Mouse (Mus musculus): Measurements from ENCODE around the gene Tmem63b.
"Not testable (repeated sequence)": the region's sequence is repeated elsewhere in the genome, so short reads cannot be mapped to it uniquely, and the experiment has no call there.

The Tmem63b gene

DNA sequence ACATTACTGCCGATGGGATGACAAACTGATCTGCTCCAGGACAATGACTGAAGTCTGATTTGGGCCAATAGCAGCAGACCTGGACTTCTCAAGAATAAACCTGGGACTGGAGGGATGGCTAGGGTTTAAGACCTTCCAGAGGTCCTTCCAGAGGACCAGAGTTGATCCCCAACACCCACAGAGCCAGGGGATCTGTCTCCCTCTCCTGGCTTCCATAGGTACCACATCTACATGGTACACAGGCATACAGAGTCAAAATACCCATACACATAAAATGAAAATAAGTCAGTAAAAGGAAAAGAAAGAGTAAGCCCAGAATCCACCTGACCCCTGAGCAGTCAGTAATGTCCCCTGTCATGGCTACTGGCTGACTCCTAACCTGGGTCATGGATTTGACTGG is 14.9 kb downstream of the Tmem63b start:
- no peak for DNase-seq (ENCODE audit: low spot score)

DNA sequence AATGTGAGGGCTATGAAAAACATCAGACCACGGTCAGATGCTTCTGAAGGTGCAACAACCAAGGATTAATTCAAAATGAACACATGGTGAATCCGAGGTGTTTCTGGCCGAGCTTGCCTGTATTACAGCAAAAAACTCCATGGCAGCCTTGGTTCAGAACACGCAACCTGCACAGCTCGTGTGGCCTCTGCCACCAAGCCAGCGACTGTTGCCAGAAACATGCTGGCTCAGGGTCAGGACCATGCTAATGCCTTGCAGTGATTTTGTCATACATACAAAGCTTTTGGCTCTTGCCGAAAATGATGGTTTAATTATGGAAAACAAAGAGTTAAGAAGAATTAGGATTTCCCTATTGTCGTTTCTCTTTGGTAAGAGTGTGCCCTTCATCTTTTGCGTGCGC is 18.7 kb downstream of the Tmem63b start:
- no peak for DNase-seq (ENCODE audit: low spot score)

DNA sequence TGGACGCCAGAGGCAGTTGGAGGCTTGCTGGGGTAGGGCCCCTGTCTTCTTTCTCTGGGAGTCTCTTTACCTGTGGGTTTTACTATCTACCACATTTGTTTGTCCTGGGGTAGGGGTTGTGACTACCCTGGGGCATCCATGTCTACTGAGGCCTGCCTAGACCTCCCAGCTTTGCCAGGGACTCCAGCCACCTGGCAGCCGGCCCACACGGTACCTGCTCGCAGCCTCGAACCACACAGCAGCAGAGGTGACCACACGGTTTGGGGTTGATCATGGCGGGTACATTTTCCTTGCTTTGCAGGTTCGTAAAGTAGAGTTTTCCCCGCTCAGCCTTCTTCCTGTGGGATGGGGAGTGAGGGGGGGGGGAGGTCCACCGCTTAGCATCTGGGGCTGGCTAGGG is 19.2 kb downstream of the Tmem63b start:
- no peak for DNase-seq (ENCODE audit: low spot score)

DNA sequence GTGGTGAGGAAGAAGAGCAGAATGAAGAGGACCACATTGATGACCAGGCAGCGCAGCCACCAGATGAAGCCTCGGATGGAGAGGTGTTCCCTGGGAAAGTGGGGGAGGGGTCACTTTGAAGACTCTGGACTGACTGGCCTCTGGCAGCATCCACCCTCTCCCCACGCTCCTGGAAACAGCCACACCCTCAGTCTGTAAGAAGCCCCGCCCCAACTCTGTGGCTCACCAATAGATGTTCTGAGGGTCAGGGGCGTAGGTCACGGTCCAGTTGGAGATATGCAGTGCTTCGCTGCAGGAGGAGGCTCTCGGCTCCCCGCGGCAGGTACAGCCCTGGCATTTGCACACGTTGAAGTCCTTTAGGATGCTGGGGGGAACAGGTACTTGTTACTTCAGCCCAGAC is 20.6 kb downstream of the Tmem63b start:
- DNase-seq (ENCODE audit: low spot score), result no peak

DNA sequence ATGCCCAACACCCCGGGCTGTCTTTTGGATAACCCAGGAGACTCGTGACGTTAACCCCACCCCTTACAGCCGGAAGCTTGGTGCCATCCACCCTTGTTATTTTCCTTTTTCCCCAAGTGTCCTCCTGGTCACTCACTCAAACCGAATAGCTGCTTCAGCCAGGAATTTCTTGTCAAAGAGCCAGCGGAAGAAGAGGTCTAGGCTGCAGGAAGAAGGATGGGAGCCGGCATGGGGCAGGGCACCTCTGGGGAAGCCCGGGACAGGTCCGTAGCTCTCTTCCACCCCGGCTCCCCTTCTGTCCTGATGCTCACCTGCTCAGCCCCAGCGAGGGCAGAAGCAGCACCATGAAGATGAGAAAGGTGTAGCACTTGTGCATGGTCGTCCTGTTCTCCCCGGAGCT is 22.1 kb downstream of the Tmem63b start:
- no peak for DNase-seq (ENCODE audit: low spot score)

DNA sequence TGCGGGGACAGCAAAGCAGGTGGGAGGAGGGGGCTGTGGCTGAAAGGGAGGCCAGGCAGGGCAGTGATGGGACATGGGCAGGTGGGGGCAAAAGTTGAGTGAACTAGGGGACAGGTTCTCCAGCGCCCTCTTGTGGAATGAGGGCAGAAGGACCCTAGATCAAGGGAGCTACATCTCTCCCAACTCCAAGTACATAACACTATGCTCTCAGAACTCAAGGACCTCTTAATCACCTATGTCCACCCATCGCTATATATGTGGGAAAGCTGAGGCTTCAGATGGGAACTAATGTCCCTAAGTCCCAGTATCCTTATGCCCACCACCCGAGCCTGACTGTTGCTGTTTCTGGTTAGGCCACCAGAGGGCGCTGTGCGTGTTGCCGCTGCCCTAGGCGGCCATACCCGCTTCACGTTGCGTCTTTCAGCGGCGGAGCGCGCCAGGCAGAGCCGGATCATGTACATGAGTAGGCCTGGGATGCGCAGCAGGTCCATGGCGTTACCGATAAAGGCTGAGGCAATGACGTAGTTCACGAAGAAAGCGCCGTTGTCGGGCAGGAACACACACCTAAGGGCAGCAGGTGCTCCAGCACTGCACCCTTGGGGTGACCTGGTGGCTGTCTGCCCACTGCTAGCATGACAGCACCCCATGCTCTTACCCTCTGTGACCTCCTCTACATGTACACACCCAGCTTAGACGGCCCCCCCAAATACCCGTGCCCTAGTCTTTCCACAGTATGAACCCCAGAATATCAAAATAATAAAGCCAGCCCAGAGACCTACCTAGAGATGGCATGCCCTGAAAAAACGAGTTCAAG is 23.4 kb downstream of the Tmem63b start:
- DNase-seq (ENCODE audit: low spot score), result peak; percentile 75

GRCm38 (mm10) chr17:45659225-45659624 is 27.5 kb downstream of the Tmem63b start, which contains the start of gene Capn11:
Capn11 (minus strand) TSS chr17:45659325.
- no peak for DNase-seq (ENCODE audit: low spot score)

DNA sequence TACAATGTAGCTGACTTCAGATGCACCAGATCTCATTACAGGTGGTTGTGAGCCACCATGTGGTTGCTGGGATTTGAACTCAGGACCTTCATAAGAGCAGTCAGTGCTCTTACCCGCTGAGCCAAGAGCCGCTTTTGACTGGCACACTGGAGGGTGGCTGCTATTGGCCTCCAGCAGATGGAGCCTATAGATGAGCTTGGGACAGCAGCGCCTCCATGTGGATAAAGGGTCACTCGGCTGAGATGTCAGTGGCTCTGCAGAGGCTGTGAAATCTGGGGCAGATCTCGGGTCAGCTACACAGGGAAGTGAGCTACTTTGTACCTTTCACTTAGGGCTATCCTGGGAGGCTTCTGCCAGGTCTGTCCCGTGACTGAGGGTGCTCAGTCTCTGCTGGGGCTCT is 30.9 kb downstream of the Tmem63b start:
- no peak for DNase-seq (ENCODE audit: low spot score)

DNA sequence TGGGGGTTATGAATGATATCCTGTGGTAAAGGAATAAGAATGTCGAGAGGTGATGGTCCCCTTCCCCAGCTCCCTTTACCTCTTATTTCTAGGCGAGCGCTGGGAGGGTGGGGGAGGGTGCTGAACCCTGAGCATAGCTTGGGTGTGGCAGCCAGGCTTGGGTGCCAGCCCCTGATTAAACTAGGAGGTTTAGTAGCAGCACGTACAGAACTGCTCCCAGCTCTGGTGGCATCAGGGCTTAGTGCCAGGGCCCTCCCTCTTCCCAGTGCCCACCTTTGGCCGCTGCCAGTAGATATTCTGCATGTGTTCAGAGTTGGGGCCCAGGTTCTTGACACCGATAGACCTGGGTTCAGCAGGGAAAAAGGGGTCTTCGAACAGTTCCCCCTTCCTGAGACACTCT is 33.5 kb downstream of the Tmem63b start:
- DNase-seq (ENCODE audit: low spot score), result no peak

GRCm38 (mm10) chr17:45644185-45644584 is 42.5 kb downstream of the Tmem63b start:
- DNase-seq (ENCODE audit: low spot score), result no peak

GRCm38 (mm10) chr17:45642701-45643100 is 44.0 kb downstream of the Tmem63b start:
- peak; percentile 70 for DNase-seq (ENCODE audit: low spot score)

DNA sequence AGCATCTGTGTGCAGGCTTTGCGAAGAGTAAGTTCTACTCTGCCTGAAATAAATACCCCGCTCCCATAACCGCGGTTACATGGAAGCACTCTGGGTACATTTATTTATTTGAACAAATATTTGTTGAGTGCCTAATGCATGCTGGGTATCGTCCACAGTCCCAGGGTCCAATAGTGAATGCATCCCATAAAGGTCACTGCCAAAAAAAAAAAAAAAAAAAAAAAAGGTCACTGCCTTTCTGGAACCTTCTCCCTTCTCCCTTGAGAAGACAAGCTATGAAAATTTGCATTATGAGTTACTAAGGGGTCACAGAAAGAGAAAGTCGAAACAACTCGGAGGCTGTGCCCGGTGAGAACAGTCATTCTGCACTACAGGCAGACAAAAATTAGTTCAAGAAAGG is 44.7 kb downstream of the Tmem63b start:
- no peak for DNase-seq (ENCODE audit: low spot score)

DNA sequence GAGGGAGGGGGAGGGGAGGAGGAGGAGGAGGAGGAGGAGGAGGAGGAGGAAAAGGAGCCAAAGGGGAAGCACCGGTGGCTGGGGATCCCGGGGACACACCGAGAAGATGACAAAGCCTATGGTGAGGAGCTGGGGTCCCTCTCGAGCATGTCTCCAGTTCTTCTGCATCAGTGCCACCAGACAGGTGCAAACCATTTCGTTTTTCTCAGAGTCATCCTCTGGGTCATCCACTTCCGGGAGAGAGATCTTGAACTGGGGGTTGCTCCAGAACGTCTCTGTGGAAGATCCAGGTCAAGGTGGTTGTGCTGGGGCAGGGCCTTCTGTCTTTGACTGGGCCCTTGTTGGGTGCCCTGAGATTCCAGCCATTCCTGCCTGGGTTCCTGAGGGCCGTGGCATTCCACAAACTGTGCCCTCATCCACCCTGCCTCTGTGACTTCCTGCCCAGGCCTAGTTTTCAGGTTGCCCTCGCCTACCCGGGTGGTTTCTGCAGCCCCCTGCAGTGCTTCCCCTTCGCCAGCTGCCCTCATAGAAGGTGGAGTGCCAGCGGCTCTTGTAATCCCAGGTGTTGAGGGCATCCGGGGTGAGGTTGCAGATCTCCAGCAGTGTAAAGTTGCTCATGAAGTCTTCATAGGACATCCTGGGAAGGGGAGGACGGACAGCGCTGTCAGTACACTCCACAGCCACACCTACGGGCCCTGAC is 48.0 kb downstream of the Tmem63b start:
- no peak for DNase-seq (ENCODE audit: low spot score)

DNA sequence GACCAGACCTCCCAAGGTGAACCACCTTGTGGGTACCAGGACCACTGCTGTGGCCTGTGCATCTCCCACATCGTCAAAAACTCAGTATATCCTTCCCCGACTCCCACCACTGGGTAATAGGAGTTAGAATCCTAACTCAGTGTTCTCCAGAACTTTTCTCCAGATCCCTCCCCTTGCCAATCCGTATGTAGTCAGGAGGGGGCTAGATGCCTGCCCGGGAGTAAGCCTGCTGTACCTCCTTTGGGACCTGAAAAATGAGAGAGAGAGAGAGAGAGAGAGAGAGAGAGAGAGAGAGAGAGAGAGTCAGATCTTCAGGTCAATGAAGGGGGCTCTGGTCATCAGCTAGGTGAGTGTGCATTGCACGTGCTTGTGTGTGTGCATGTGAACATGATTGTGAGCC is 52.7 kb downstream of the Tmem63b start:
- no peak for DNase-seq (ENCODE audit: low spot score)

DNA sequence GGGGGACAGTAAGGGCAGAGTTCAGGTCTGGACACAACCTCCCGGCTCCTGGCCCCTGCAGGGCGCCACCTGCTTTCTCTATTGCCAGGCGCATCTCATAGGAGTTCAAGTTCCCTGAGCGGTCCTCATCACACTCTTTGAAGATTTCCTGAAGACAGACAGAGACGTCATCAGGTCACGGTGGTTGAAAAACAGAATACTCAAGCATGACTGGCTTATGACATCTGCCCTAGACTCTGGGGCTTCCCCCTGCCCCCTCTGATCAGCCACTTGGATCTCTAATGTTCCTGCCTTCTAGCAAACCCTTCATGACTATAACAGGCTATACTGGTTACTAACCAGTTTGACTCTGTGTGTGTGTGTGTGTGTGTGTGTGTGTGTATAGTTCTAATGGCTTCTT is 54.8 kb downstream of the Tmem63b start:
- no peak for DNase-seq (ENCODE audit: low spot score)

DNA sequence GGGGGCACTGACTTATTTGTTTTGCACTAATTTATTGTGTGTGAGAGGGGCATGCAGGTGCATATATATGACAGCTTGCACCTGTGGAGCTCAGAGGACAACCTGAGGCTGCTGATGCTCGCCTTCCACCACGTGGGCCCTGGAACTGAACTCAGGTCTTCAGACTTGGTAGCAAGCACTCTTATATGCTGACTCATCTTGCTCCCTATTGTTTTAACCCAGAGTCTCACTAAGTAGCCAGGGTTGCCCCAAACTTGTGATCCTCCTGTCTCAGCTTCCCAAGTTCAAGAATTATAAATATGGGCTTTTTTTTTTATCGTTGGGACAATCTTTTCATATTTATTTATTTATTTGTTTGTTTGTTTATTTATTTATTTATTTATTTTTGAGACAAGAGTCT is 55.7 kb downstream of the Tmem63b start:
- DNase-seq (ENCODE audit: low spot score), result no peak

DNA sequence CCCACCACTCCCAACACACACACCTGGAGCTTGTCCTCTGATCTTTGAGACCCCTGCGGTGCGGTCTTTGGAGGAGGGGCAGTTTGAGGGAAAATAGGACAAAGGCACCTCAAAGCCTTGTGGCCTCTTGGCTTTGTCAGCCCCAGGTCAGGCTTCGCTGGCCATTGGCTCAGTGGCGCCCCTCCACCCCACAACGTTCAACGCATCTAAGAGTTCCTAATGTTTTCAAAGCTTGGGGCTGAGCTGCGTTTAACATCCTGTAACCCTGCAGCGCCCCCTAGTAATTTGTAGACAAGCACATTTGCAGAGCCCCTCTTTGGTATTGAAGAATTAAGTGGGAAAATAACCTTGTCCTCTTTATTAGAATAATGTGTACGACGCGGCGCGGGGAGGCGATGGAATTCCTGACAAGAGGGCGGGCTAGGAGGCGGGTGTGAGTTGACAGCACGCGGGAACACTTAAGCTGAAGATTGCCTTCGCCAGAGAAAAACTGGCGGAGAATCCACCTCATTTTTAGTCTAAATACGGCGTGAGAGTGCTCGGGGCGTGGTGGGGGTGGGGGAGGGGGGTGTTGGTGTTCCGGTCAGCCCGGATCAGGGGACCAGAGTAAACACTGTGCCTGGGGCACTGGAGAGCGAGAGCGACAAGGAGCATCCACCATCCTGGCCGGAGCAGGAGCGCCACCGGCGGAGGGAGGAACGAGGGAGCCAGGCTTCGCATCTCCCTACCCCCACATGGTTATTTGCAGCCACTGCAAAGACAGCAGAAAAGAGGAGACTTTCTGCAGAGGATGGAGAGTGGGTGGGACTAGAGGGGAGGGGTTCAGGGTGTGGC is 56.6 kb downstream of the Tmem63b start:
- peak; percentile 59 for DNase-seq (ENCODE audit: low spot score)

GRCm38 (mm10) chr17:45628885-45629855 is 57.5 kb downstream of the Tmem63b start:
- DNase-seq (ENCODE audit: low spot score), result no peak

DNA sequence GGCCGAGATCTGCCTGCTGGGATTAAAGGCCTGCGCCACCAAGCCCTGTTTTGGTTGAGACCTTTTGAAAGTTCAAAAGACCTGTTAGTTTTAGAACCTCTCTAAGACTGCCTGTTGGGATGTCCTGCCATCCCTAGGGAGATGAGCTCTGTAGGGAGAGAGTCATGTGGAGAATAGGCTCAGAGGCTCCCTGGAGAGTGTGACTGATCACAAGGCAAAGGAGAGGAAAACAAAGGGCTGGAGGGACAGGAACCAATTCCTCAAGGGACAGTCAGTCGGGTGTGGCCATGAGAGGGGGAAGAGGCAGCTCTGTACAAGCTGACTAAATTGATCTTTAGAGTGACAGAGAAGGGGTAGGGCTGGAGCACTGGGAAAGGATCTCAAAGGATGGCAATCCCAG is 58.5 kb downstream of the Tmem63b start:
- no peak for DNase-seq (ENCODE audit: low spot score)

DNA sequence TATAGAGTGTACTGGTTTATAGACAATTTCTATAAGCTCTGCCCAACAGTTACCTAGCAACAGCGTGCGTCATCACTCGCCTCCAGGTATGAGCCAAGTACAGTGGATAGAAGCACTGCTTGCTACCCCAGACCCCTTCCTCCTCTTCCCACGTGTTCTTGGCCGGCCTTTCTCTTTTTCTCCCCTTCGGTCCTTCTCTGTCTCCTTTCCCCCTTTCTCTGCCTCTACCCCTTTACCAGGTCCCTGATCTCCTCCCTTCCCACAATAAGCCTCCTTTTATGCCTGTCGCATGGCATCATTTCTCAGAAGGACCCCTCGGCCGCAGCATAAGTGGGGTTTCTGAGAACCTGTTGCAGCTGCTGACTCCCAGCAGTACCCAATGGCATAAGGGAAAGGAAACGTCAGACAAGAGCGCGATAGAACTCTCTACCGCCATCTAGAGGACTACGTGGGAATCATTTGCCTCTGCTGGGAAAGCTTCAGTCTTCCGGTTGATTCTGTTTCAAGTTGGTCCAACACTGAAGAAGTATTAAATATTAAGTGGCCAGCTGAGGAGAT is 60.0 kb downstream of the Tmem63b start:
- peak; percentile 31 for DNase-seq (ENCODE audit: low spot score)

DNA sequence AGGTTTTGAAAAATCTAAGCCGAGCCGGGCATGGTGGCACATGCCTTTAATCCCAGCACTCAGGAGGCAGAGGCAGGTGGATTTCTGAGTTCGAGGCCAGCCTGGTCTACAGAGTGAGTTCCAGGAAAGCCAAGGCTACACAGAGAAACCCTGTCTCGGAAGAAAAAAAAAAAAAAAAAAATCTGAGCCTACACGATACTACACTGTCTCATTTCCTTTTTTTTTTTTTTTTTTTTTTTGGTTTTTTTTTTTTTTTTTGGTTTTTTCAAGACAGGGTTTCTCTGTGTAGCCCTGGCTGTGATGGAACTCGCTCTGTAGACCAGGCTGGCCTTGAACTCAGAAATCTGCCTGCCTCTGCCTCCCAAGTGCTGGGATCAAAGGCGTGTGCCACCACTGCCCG is 63.3 kb downstream of the Tmem63b start:
- not testable (repeated sequence) for DNase-seq (ENCODE audit: low spot score)

Measured in ovary, postnatal 36 days (tissue).